Mouse (Mus musculus) stomach, postnatal 0 days (tissue): ENCODE data around the gene Hist1h4f.

ENCODE experiments used
- CTCF ChIP-seq: IDR thresholded peaks from 2 replicates; pipeline ENCODE4 v1.5.1; 2016; ENCODE audit warnings: antibody characterized with exemption, low read depth, mild to moderate bottlenecking, moderate library complexity
- EP300 ChIP-seq: optimal IDR thresholded peaks from 2 replicates; pipeline ENCODE3; 2016; ENCODE audit warnings: antibody characterized with exemption

DNA sequence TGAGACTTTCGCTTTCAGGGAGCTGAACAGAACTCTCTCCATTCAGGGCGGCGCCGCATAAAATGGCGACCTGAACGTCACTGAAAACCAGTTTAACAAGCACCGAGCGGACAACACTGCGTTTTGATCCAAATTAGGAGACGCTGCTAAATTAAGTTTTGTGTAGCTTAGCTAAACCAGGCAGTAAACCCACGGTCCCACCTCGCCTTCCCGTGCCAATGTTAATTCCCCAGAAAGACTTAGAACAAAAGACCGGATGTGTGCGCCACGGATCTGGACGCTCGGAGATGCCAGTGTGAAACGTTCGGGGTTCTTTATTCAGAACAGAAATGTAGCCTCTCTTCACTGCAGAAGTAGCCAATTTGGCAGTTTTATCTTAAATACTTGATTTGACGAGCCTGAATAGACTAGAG lies 33.6 kb upstream of the Hist1h4f start:
- TF ChIP-seq CTCF: no peak
- no peak for TF ChIP-seq EP300
